Mouse (Mus musculus) spleen, postnatal 10 days (tissue): ENCODE results near the gene Cdhr2.

Experiments
- DNase-seq, 2 experiments: peaks; one replicate each; pipeline ENCODE4 v3.0.0; 2021 to 2022; ENCODE audit warnings: low spot score in 2 of 2

Cdhr2 gene

GRCm38 (mm10) chr13:54749864-54750411 is 48.7 kb downstream of the Cdhr2 start, which contains the start of gene Gprin1:
Gprin1 (minus strand) TSS chr13:54749874.
- DNase-seq: no peak

GRCm38 (mm10) chr13:54750699-54751098 is 49.4 kb downstream of the Cdhr2 start:
- DNase-seq: peak in 1 of 2 experiments; percentile 40

GRCm38 (mm10) chr13:54752656-54753055 is 51.4 kb downstream of the Cdhr2 start:
- DNase-seq: no peak

GRCm38 (mm10) chr13:54753733-54754132 is 52.5 kb downstream of the Cdhr2 start:
- DNase-seq: no peak

GRCm38 (mm10) chr13:54754169-54755080 is 53.2 kb downstream of the Cdhr2 start:
- DNase-seq: no peak

- DNase-seq: no peak
Measured at GRCm38 (mm10) chr13:54755201-54755830, 54.1 kb downstream of the Cdhr2 start.

- DNase-seq: no peak
Measured at GRCm38 (mm10) chr13:54756156-54756712, 55.0 kb downstream of the Cdhr2 start.

- DNase-seq: no peak
Measured at GRCm38 (mm10) chr13:54757093-54757830, 56.0 kb downstream of the Cdhr2 start.

GRCm38 (mm10) chr13:54758045-54758755 is 56.9 kb downstream of the Cdhr2 start:
- peak in 1 of 2 experiments; percentile 66 for DNase-seq

GRCm38 (mm10) chr13:54758756-54759470 is 57.7 kb downstream of the Cdhr2 start:
- no peak for DNase-seq

- no peak for DNase-seq
Measured at GRCm38 (mm10) chr13:54759496-54759895, 58.2 kb downstream of the Cdhr2 start.

- no peak for DNase-seq
Measured at GRCm38 (mm10) chr13:54760164-54760795, 59.0 kb downstream of the Cdhr2 start.

- no peak for DNase-seq
Measured at GRCm38 (mm10) chr13:54760906-54761305, 59.6 kb downstream of the Cdhr2 start.

- DNase-seq: no peak
Measured at GRCm38 (mm10) chr13:54765281-54766191, 64.3 kb downstream of the Cdhr2 start.

GRCm38 (mm10) chr13:54766192-54766768 is 65.0 kb downstream of the Cdhr2 start, which contains the start of gene Sncb:
Sncb (minus strand) TSS chr13:54766595.
- peak; percentile 17 to 69 for DNase-seq

- DNase-seq: no peak
Measured at GRCm38 (mm10) chr13:54767012-54767411, 65.8 kb downstream of the Cdhr2 start.

GRCm38 (mm10) chr13:54780592-54780991 is 79.3 kb downstream of the Cdhr2 start:
- no peak for DNase-seq

- DNase-seq: no peak
Measured at GRCm38 (mm10) chr13:54781086-54781485, 79.8 kb downstream of the Cdhr2 start.
